Mouse (Mus musculus) liver, embryonic 12.5 days (tissue): ENCODE measurements at regions not wholly inside any gene's neighbourhood (a gene's known extent, or its start where the extent isn't known, plus 50 kb on each side); places are given as distances from the start of the nearest gene placed in this dataset.

ENCODE experiments used
- ATAC-seq: fragments of 200-750 bp; cut with Nextera tagmentation; 2 replicates; pipeline ENCODE4 v1.8.0; 2017; ENCODE audit warnings: moderate number of reproducible peaks, mild to moderate bottlenecking, moderate library complexity
- H3K27ac ChIP-seq: fragments of 300-500 bp; sonication (generic); 2 replicates; pipeline ENCODE4 v1.5.1; 2016; ENCODE audit warnings: mild to moderate bottlenecking
- H3K27me3 ChIP-seq: fragments of 300-500 bp; sonication (generic); replicated peaks from 2 replicates; pipeline ENCODE4 v1.6.1; 2016; ENCODE audit warnings: mild to moderate bottlenecking, moderate library complexity
- H3K36me3 ChIP-seq: fragments of 300-500 bp; sonication (generic); 2 replicates; pipeline ENCODE4 v1.6.1; 2016; ENCODE audit warnings: mild to moderate bottlenecking, moderate library complexity
- H3K4me1 ChIP-seq: fragments of 300-500 bp; sonication (generic); 2 replicates; pipeline ENCODE4 v1.6.1; 2016
- H3K4me2 ChIP-seq: fragments of 300-500 bp; sonication (generic); 2 replicates; pipeline ENCODE4 v1.6.1; 2016; ENCODE audit warnings: mild to moderate bottlenecking, moderate library complexity
- H3K4me3 ChIP-seq: fragments of 300-500 bp; sonication (generic); 2 replicates; pipeline ENCODE4 v1.5.1; 2016; ENCODE audit warnings: mild to moderate bottlenecking, moderate library complexity
- H3K9ac ChIP-seq: fragments of 300-500 bp; sonication (generic); 2 replicates; pipeline ENCODE4 v1.6.1; 2016; ENCODE audit warnings: mild to moderate bottlenecking, moderate library complexity
- H3K9me3 ChIP-seq: fragments of 300-500 bp; sonication (generic); replicated peaks from 2 replicates; pipeline ENCODE4 v1.6.1; 2016; ENCODE audit warnings: mild to moderate bottlenecking, moderate library complexity
- WGBS: fragments of 180-500 bp; shearing (Covaris S2); methylation state at CpG from one replicate; pipeline ENCODE4 v1.1.7; 2016; ENCODE audit not compliant: insufficient replicate concordance; 5-methylcytosine and 5-hydroxymethylcytosine counted together

DNA sequence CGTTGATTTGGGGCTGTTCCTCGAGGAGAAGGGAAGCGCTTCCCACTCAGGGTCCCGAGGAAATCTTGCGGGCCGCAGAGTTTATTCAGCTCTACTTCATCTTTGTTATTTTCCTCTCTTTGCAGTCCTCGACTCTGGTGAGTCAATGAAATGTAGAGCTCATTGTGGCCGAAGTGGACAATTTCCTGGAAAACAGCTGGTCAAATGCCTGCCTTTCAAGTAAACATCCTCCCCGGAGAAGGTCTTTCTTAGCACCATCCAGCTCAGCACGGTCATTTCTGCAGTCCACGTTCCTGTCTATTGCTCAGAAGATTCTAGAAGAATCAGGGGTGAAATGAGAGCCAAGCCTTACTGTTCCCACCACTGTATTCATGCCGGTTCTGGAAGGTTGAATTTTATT, 133.0 kb downstream of the Bcas1 start:
- no peaks in the 10 kb centered on the region for H3K4me1 ChIP-seq
- H3K27me3 ChIP-seq: peaks cover 3% of the 10 kb centered on the region; the same call in 1 of the 2 replicates
- H3K27ac ChIP-seq: no peak overlapping the region
- no peaks in the 10 kb centered on the region for H3K9me3 ChIP-seq
- no peaks in the 10 kb centered on the region for H3K36me3 ChIP-seq
- H3K4me3 ChIP-seq: no peak overlapping the region
- no peak for ATAC-seq
- H3K4me2 ChIP-seq: no peak overlapping the region
- no peak overlapping the region for H3K9ac ChIP-seq
- WGBS: 61% methylated on average over 12 of the region's 12 CpGs

DNA sequence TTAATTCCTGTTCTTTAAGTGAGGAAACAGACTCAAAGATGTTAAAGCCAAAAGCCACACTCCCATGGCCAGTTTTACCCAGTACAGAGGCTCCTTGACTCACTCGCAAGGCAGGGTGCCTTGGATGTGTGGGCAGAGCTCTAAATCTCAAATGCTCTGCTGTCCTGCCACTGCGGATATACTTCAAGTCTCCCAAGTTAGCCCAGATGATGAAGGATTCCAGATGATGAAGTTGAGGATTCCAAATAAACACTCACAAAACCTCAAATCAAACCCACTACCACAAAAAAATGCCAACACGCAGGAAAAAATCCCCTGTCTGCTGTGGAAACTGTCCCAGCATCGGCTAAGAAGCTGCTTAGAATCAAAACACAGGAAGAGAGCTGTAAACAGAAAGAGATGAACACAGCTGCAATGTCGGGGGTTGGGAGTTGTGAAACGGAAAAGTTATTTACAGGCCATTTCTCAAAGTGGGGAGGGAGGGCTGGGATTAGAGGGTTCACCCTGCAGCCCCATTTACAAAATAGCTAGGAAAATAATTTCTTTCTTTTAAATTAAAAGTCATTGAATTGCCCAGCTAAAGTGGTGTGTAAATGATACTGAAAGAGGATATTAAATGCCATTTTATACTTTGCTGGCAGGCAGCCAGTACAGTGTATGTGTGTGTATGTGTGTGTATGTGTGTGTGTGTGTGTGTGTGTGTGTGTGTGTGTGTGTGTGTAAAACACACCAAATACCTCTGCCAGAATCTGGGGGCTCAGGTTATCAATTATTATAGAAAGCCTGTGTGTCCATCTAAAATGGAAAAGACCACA, 135.6 kb downstream of the Bcas1 start:
- no peaks in the 10 kb centered on the region for H3K9me3 ChIP-seq
- H3K36me3 ChIP-seq: no peaks in the 10 kb centered on the region
- no peak overlapping the region for H3K4me3 ChIP-seq
- peaks cover 19% of the 10 kb centered on the region for H3K27me3 ChIP-seq
- H3K9ac ChIP-seq: no peak overlapping the region
- peaks cover 7% of the 10 kb centered on the region for H3K4me1 ChIP-seq
- ATAC-seq: no peak
- no peak overlapping the region for H3K4me2 ChIP-seq
- H3K27ac ChIP-seq: no peak overlapping the region
- WGBS: 27% methylated on average over 6 of the region's 6 CpGs

DNA sequence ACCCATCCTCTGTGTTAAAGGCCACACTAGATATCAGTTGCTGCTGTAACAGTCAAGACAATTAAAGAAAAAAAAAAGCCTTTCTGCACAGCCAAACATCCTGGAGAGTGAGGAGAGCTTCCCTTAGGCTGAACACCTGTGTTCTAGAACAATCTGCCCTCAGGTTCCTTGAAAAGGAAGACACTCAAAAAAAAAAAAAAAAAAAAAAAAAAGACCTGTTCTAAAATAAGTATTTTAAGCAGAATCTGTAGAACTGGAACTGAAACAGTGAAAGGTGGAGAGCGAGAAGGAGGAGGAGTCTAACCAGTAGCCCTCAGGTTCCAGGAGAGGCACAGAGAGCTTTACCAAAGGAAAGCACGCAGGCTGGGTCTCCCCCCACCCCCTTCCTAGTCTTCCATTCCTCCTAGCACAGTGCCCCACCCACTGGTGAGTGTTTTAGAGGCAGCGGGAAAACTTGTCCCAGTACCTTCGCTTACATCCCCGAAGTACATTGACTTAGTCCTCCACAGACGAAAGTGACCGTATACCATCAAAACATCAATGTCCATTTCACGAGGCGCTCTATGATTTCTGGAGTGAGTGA, 138.2 kb downstream of the Bcas1 start:
- H3K9ac ChIP-seq: no peak overlapping the region
- ATAC-seq: no peak
- 74% methylated on average over 9 of the region's 9 CpGs for WGBS
- no peak overlapping the region for H3K4me3 ChIP-seq
- H3K4me1 ChIP-seq: peaks cover 7% of the 10 kb centered on the region
- H3K36me3 ChIP-seq: no peaks in the 10 kb centered on the region
- no peaks in the 10 kb centered on the region for H3K9me3 ChIP-seq
- peaks cover 30% of the 10 kb centered on the region for H3K27me3 ChIP-seq
- no peak overlapping the region for H3K4me2 ChIP-seq
- no peak overlapping the region for H3K27ac ChIP-seq

DNA sequence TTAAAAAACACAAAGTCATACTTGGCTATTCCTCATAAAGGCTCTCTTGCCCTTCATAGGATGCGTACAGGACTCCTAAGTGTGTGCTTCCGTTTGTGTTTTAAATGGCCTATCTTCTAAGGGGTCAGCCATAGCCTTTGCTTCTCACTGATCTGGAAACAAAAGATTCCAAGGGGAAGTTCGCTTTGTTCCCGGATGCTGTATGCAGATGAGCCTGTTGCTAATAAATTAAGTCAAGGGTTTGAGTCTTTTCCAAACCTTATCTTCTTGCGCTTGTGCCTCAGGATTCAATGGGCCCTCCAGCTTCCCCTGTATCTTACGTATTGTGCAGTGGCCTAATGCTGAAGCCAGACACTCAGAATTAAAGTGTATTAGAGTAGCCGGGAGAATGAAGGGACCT, 138.9 kb downstream of the Bcas1 start:
- no peak overlapping the region for H3K27ac ChIP-seq
- peaks cover 7% of the 10 kb centered on the region for H3K4me1 ChIP-seq
- no peaks in the 10 kb centered on the region for H3K36me3 ChIP-seq
- H3K9me3 ChIP-seq: no peaks in the 10 kb centered on the region
- H3K9ac ChIP-seq: no peak overlapping the region
- H3K4me2 ChIP-seq: no peak overlapping the region
- no peak for ATAC-seq
- 74% methylated on average over 7 of the region's 7 CpGs for WGBS
- H3K27me3 ChIP-seq: peaks cover 30% of the 10 kb centered on the region
- no peak overlapping the region for H3K4me3 ChIP-seq

DNA sequence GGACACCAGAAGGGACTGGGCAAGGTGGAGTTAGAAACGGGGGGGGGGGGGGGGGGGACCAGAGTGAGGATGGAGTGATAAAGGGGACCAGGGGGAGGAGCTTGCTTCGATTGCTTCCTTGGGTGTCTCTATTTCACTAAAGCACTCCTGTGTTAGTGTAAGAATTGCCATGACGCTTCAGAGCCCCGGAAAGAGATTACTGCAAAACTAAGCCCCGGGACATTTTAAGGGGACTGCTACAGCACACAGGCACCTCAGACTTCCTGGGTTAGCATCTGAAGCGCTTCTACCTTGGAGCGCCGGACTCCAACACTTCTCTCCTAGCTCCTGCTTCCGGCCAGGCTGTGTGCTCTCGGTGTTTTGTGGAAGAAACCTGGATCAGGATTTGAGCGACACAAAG, 139.4 kb downstream of the Bcas1 start:
- no peak overlapping the region; the same call in 1 of the 2 replicates for H3K4me3 ChIP-seq
- no peaks in the 10 kb centered on the region for H3K9me3 ChIP-seq
- H3K27ac ChIP-seq: no peak overlapping the region
- peak overlapping the region; percentile 40 for H3K4me2 ChIP-seq
- H3K4me1 ChIP-seq: peaks cover 7% of the 10 kb centered on the region
- no peak for ATAC-seq
- H3K36me3 ChIP-seq: no peaks in the 10 kb centered on the region
- no peak overlapping the region for H3K9ac ChIP-seq
- peaks cover 30% of the 10 kb centered on the region for H3K27me3 ChIP-seq
- 28% methylated on average over 11 of the region's 11 CpGs for WGBS

DNA sequence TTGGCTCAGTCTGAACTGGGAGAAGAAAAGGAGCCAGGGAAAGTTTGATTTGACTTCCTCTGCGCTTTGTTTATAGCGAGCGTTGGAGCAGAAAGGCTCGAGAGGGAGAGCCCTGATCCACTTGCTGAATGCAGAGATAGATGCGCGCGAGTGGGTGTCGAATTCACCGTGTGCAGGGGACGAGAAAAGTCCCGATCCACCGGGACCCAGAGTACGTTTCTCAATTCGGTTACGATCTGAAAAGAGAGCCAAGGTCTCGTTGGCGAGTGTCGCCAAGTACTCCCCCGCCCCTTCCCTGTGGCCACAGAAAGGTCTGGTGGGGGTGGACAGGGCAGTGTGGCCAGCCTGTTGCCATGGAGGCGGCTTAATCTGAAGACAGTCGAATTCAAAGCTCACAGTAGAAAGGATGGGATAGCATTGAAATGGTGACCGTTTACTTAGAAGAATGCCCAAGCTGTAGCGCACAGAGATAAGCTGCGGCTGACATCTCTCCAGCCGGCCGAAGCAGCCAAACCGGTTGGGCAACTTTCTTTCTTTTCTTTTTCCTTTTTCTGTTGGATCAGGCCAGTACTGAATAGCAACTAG, 139.5 kb upstream of the Zfp217 start:
- Histone ChIP-seq H3K9ac (no peak overlapping the region), H3K27me3 (peaks cover 30% of the 10 kb centered on the region), H3K4me3 (peak overlapping the region; percentile 41), H3K36me3 (no peaks in the 10 kb centered on the region), H3K9me3 (no peaks in the 10 kb centered on the region), H3K4me1 (peaks cover 7% of the 10 kb centered on the region), H3K27ac (no peak overlapping the region), H3K4me2 (peak overlapping the region; percentile 69)
- no peak for ATAC-seq
- 2% methylated on average over 27 of the region's 27 CpGs for WGBS

DNA sequence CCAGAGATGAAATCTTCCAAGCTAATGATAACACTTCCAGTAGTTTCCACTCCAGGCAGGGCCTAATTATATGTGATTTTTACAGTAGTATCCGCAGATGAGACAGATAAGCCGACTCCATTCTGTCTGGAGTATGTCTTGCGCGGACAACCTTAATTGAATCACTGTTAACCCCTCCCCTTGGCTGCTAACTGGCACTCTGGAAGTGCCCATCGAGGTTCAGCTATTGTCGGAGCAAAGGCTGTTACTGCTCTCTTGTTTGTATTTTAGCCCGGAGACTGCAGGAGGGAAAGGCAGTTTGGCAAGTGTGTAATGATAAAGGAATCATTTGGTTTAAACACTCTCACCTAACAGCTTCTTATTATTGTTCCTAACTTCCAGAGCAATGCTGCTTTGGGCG, 138.9 kb upstream of the Zfp217 start:
- Histone ChIP-seq H3K27ac (no peak overlapping the region), H3K4me2 (peak overlapping the region; percentile 69), H3K36me3 (no peaks in the 10 kb centered on the region), H3K9me3 (no peaks in the 10 kb centered on the region), H3K4me3 (no peak overlapping the region; the same call in 1 of the 2 replicates), H3K9ac (no peak overlapping the region), H3K4me1 (peaks cover 7% of the 10 kb centered on the region), H3K27me3 (peaks cover 30% of the 10 kb centered on the region)
- 27% methylated on average over 8 of the region's 8 CpGs for WGBS
- ATAC-seq: no peak

DNA sequence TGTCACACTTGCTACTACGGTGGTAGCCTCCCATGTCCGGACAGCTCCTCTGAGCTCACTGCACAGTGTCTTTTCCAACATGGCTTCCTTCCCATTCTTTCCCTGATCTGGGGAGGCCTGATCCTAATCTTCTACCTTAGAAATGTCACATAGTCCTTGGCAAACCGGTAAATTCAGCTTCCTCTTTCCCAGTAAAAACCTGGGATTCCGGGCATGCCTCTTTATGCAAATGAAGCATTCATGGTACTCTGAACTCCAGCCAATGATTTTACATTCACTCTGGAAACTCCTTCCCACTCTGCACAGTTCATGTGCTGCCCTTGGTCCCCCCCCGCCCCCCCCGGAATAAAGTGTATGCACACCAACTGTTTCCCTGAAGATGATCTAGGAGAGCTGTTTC, 134.6 kb upstream of the Zfp217 start:
- Histone ChIP-seq H3K4me2 (no peak overlapping the region), H3K27me3 (peaks cover 16% of the 10 kb centered on the region), H3K4me3 (no peak overlapping the region), H3K9ac (no peak overlapping the region), H3K36me3 (no peaks in the 10 kb centered on the region), H3K27ac (no peak overlapping the region), H3K9me3 (no peaks in the 10 kb centered on the region), H3K4me1 (0 out of 2 replicates have a peak, but pooled peaks cover 6% of the 10 kb centered on the region)
- WGBS: 67% methylated on average over 6 of the region's 6 CpGs
- no peak for ATAC-seq

DNA sequence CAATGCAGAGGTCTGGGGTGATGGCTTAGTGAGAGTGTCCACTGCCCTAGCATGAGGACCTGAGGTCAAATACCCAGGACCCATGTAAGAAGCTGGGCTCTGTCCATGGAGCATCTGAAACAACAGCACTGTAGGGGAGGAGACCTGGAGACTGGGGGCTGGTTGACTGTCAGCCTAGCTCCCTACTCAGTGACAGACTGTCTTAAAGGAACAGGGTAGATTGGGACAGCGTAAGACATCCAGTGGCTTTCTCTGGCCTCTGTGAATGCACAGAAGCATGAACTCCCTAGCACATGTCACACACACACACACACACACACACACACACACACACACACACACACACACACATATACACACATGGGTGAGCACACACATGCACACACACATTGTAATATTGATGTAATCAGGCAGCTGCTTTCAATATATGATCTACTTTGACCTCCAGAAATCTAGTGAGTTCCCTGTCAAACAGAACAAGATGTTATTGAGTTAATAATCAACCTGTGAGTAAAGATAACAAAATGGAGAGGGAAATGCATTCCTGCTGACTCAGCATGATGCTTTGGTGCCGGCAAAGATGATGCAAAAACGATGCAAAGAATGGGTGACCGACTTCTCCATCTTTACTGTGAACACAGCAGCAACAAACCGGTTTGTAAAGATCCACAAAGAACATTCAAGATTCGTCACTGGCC, 133.6 kb upstream of the Zfp217 start:
- Histone ChIP-seq H3K27ac (no peak overlapping the region), H3K4me2 (no peak overlapping the region), H3K9me3 (no peaks in the 10 kb centered on the region), H3K9ac (no peak overlapping the region), H3K4me1 (0 out of 2 replicates have a peak, but pooled peaks cover 6% of the 10 kb centered on the region), H3K4me3 (no peak overlapping the region), H3K36me3 (no peaks in the 10 kb centered on the region), H3K27me3 (peaks cover 6% of the 10 kb centered on the region; the same call in 1 of the 2 replicates)
- WGBS: 60% methylated on average over 6 of the region's 6 CpGs
- ATAC-seq: no peak

DNA sequence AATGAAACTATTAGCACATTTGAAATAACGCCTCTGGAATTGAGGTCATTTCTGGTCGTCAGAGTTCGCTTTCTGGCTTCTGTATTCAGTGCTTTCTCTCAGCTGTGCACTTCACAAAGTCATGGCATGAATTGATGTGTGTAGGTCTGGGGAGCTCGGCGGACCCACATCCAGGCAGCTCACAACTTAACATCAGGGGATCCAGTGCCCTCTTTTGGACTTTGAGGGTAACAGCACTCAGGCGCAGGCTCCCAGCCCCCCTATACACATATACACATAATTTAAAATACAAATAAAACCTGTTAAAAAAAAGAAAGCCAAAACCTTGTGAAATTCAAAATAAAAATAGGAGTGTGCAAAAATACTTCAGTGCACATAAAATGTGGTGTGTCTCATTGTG, 132.8 kb upstream of the Zfp217 start:
- no peak overlapping the region for H3K9ac ChIP-seq
- H3K4me1 ChIP-seq: 0 out of 2 replicates have a peak, but pooled peaks cover 6% of the 10 kb centered on the region
- H3K36me3 ChIP-seq: no peaks in the 10 kb centered on the region
- WGBS: 61% methylated on average over 6 of the region's 6 CpGs
- H3K9me3 ChIP-seq: no peaks in the 10 kb centered on the region
- H3K27me3 ChIP-seq: no peaks in the 10 kb centered on the region
- ATAC-seq: peak; percentile 42; the same call in 1 of the 2 replicates
- H3K27ac ChIP-seq: no peak overlapping the region
- H3K4me2 ChIP-seq: no peak overlapping the region
- no peak overlapping the region for H3K4me3 ChIP-seq

DNA sequence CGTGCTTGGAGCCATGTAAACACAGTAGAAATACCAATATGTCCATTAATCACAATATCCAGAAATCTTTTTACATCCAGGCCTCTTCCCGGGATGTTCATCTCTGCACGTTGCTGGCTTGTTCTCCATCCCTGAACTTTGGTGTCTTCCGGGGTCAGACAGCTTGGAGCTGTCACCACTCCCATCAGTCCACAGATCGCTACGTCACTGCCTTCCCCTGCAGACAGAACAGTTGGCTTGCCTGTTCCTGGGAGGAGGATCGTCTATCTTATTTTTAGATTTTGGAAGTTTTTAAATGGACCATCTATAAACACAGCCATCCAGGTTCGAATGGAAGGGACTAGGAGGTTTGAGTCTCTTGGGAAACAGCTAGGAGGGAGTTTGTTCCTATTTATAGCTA, 130.0 kb upstream of the Zfp217 start:
- Histone ChIP-seq H3K4me1 (0 out of 2 replicates have a peak, but pooled peaks cover 6% of the 10 kb centered on the region), H3K4me2 (no peak overlapping the region), H3K4me3 (no peak overlapping the region), H3K36me3 (no peaks in the 10 kb centered on the region), H3K9me3 (no peaks in the 10 kb centered on the region), H3K27ac (no peak overlapping the region), H3K27me3 (no peaks in the 10 kb centered on the region), H3K9ac (no peak overlapping the region)
- ATAC-seq: no peak
- WGBS: 54% methylated on average over 8 of the region's 8 CpGs
